In genomic region chr11:52431594-52431993, GRCm38 (mm10) we compare ENCODE assay signal across 9 mouse cellular contexts. TPM values are rescaled to one million over a fixed set of nuclear protein-coding genes. Genes with fewer than 3 reads are reported as not detected.
A peak's percentile ranks its signal among the peaks of the same experiment; 100 is the strongest.
DNase-seq lines count a peak whose midpoint lies in the region; ATAC-seq and TF ChIP-seq lines count a peak whose summit lies in the region.
"Had no signal": no experiment of that assay in that cellular context is flagged by ENCODE, and none has a peak within 500 bp of the region (broad histone marks: within the 10 kb centered on the region; RNA-seq: fewer than 3 reads in every experiment).

No protein-coding gene starts in this region.

- DNase-seq in heart, postnatal 4 days: peak; percentile 53
- no peak for DNase-seq in heart, adult 2 months
- peak; percentile 93 for DNase-seq in midbrain, postnatal 0 days (ENCODE audit: low spot score)
- DNase-seq in midbrain, embryonic 10.5 days (ENCODE audit: low spot score): no peak
- DNase-seq in brain, embryonic 14.5 days (ENCODE audit: low read depth): peak; percentile 96
- DNase-seq in urinary bladder, postnatal 36 days (ENCODE audit: low spot score in 2 of 2): no peak
- no peak for DNase-seq in natural killer cell, adult 2 months (ENCODE audit: low spot score in 2 of 2)

- no peak for TF ChIP-seq POLR2A in heart, adult 2 months (IDR thresholded peaks at IDR 0.05; ENCODE audit: insufficient read depth, low read depth, low read length)
- TF ChIP-seq POLR2A in brain, embryonic 14.5 days (IDR thresholded peaks at IDR 0.05; ENCODE audit: borderline replicate concordance, extremely low read depth, insufficient read depth, insufficient read length, poor library complexity, severe bottlenecking): no peak

- no peaks in the 10 kb centered on the region for H3K79me2 ChIP-seq in heart, adult 2 months (replicated peaks; ENCODE audit: control insufficient read depth, insufficient read depth, low read length)

- no peak overlapping the region for H3K27ac ChIP-seq in heart, adult 2 months
- no peak overlapping the region for H3K27ac ChIP-seq in midbrain, postnatal 0 days (ENCODE audit: low read depth, low read length)
- H3K27ac ChIP-seq in midbrain, embryonic 10.5 days (replicated peaks): no peak overlapping the region
- 0 out of 2 replicates have a peak overlapping the region, but pooled peaks have one; percentile 54 for H3K27ac ChIP-seq in neural tube, embryonic 13.5 days (replicated peaks)
- H3K27ac ChIP-seq: limb, embryonic 12.5 days had no signal

- peak; percentile 47; the same call in 1 of the 2 replicates for ATAC-seq in midbrain, postnatal 0 days (ENCODE audit: low FRiP score)
- peak; percentile 90 for ATAC-seq in neural tube, embryonic 13.5 days (ENCODE audit: low read depth)

- H3K9ac ChIP-seq in heart, adult 2 months (ENCODE audit: low read depth, low read length): no peak overlapping the region
- no peak overlapping the region for H3K9ac ChIP-seq in midbrain, postnatal 0 days (replicated peaks; ENCODE audit: low read length, poor library complexity, severe bottlenecking)
- no peak overlapping the region for H3K9ac ChIP-seq in neural tube, embryonic 13.5 days
- H3K9ac ChIP-seq: limb, embryonic 12.5 days had no signal

- H3K4me1 ChIP-seq in heart, adult 2 months (ENCODE audit: control insufficient read depth, insufficient read depth, low read length): no peaks in the 10 kb centered on the region
- H3K4me1 ChIP-seq in midbrain, postnatal 0 days (ENCODE audit: insufficient read depth, low read length): no peaks in the 10 kb centered on the region
- no peaks in the 10 kb centered on the region for H3K4me1 ChIP-seq in midbrain, embryonic 10.5 days
- H3K4me1 ChIP-seq in neural tube, embryonic 13.5 days (replicated peaks): peaks cover 12% of the 10 kb centered on the region

- intact Hi-C loops in heart, adult 2 months (cut with DNase I): no loop called here

- WGBS in heart, adult 2 months: 55% methylated on average over 5 of the region's 5 CpGs
- 43% methylated on average over 5 of the region's 5 CpGs for WGBS in midbrain, postnatal 0 days
- 83% methylated on average over 5 of the region's 5 CpGs for WGBS in midbrain, embryonic 10.5 days
- WGBS in neural tube, embryonic 13.5 days: 19% methylated on average over 5 of the region's 5 CpGs

- no peaks in the 10 kb centered on the region for H3K36me3 ChIP-seq in heart, adult 2 months (ENCODE audit: control insufficient read depth, insufficient read depth, low read length)
- H3K36me3 ChIP-seq in midbrain, postnatal 0 days (ENCODE audit: insufficient read depth, low read length): no peaks in the 10 kb centered on the region
- no peaks in the 10 kb centered on the region for H3K36me3 ChIP-seq in midbrain, embryonic 10.5 days
- no peaks in the 10 kb centered on the region for H3K36me3 ChIP-seq in neural tube, embryonic 13.5 days
- H3K36me3 ChIP-seq: limb, embryonic 12.5 days had no signal

- H3K27me3 ChIP-seq in heart, adult 2 months (ENCODE audit: control insufficient read depth, insufficient read depth, low read length): no peaks in the 10 kb centered on the region
- no peaks in the 10 kb centered on the region for H3K27me3 ChIP-seq in midbrain, postnatal 0 days (ENCODE audit: insufficient read depth, low read length)
- H3K27me3 ChIP-seq in midbrain, embryonic 10.5 days (ENCODE audit: low read depth, poor library complexity, severe bottlenecking): 0 out of 2 replicates have a peak, but pooled peaks cover under 1% of the 10 kb centered on the region
- H3K27me3 ChIP-seq in neural tube, embryonic 13.5 days: peaks cover 59% of the 10 kb centered on the region
- H3K27me3 ChIP-seq: limb, embryonic 12.5 days had no signal

- H3K4me2 ChIP-seq in midbrain, postnatal 0 days (ENCODE audit: low read depth, low read length, poor library complexity, severe bottlenecking): no peak overlapping the region
- H3K4me2 ChIP-seq in neural tube, embryonic 13.5 days: no peak overlapping the region
- H3K4me2 ChIP-seq: limb, embryonic 12.5 days had no signal

- H3K9me3 ChIP-seq in midbrain, postnatal 0 days (ENCODE audit: low read length): no peaks in the 10 kb centered on the region
- H3K9me3 ChIP-seq in midbrain, embryonic 10.5 days (replicated peaks): no peaks in the 10 kb centered on the region
- peaks cover 6% of the 10 kb centered on the region; the same call in 1 of the 2 replicates for H3K9me3 ChIP-seq in neural tube, embryonic 13.5 days
- H3K9me3 ChIP-seq: limb, embryonic 12.5 days had no signal

- TF ChIP-seq EP300 in heart, adult 2 months (IDR thresholded peaks at IDR 0.05; ENCODE audit: insufficient read depth, low read depth, low read length): no peak

- no peak for TF ChIP-seq CTCF in heart, adult 2 months (IDR thresholded peaks at IDR 0.05)
- no peak for TF ChIP-seq CTCF in midbrain, postnatal 0 days (IDR thresholded peaks at IDR 0.05)
- TF ChIP-seq CTCF in brain, embryonic 14.5 days (IDR thresholded peaks at IDR 0.05; ENCODE audit: borderline replicate concordance, extremely low read depth, insufficient read depth, insufficient read length): no peak

- H3K4me3 ChIP-seq in heart, adult 2 months: no peak overlapping the region
- H3K4me3 ChIP-seq in midbrain, postnatal 0 days (ENCODE audit: low read depth, low read length): no peak overlapping the region
- no peak overlapping the region for H3K4me3 ChIP-seq in midbrain, embryonic 10.5 days
- H3K4me3 ChIP-seq in neural tube, embryonic 13.5 days: no peak overlapping the region
- H3K4me3 ChIP-seq: limb, embryonic 12.5 days had no signal

RNA-seq across cellular contexts. Expression of gene 9530068E07Rik, which starts 35.4 kb away (rescaled TPM):
- 100 to 1,000 TPM; 113 to 116 TPM for total RNA-seq in heart, postnatal 4 days (2021)
- 10 to 100 TPM; 71.1 to 73.9 TPM for total RNA-seq in heart, adult 2 months (2021)
- 96.3 and 140 TPM in 2 replicates for polyA plus RNA-seq in heart, adult 2 months (2012; rRNA removed)
- 125 and 127 TPM in 2 replicates for total RNA-seq in midbrain, postnatal 0 days (2014; rRNA removed)
- 133 and 134 TPM in 2 replicates for polyA plus RNA-seq in midbrain, postnatal 0 days (2015; fragmentation: Nextera tagmentation; extraction: Ambion mirVana)
- polyA plus RNA-seq in midbrain, embryonic 10.5 days (2016; fragmentation: Nextera tagmentation; extraction: Ambion mirVana): 171 and 174 TPM in 2 replicates
- polyA plus RNA-seq in brain, embryonic 14.5 days (2012; rRNA removed): 101 and 115 TPM in 2 replicates
- polyA plus RNA-seq in neural tube, embryonic 13.5 days (2015; fragmentation: Nextera tagmentation; extraction: Ambion mirVana): 123 and 147 TPM in 2 replicates

Comparison
In these comparisons a context has a peak if more than half of its experiments do, and no peak if none do; other contexts are left out.
1. DNase-seq: peak in heart, postnatal 4 days (single experiment), midbrain, postnatal 0 days (single experiment) and brain, embryonic 14.5 days (single experiment); none in heart, adult 2 months (0 of 2), midbrain, embryonic 10.5 days (single experiment), urinary bladder, postnatal 36 days (0 of 2) and natural killer cell, adult 2 months (0 of 2).